17 mouse cellular contexts compared by ENCODE assay signal in the genomic region with DNA sequence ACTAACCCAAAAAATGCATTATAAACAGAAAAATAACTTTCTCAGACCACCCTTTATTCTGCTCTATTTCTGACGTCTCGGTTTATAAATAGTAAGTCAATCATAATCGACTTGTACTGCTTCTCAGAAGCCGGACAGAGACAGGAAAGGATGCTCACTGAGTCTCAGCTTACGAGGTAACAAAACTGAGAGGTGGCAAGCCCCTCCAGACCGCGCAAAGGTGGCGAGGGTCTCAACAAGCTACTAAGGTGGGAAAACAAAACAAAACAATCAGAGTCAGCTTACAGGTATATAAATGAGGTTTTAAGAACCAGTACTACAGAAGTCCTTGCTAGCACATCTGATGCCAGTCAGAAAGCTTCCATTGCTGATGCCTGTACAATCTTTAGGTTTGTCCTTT.
"Had no signal": no experiment of that assay in that cellular context is flagged by ENCODE, and none has a peak within 500 bp of the region (broad histone marks: within the 10 kb centered on the region; RNA-seq: fewer than 3 reads in every experiment).

No protein-coding gene starts in this region.

- H3K4me1 ChIP-seq: midbrain, embryonic 13.5 days; neural tube, embryonic 12.5 days; stomach, embryonic 15.5 days had no signal

- DNase-seq: lung, adult 2 months; lung, postnatal 14 days; lung, postnatal 36 days; right cerebral cortex, postnatal 14 days; thymus, adult 2 months; thymus, postnatal 25 days; thymus, postnatal 4 days had no signal

- H3K4me3 ChIP-seq: lung, embryonic 15.5 days; megakaryocyte, embryonic 14.5 days; midbrain, embryonic 13.5 days; midbrain, embryonic 15.5 days; neural tube, embryonic 12.5 days; stomach, embryonic 15.5 days had no signal

- H3K4me2 ChIP-seq: lung, embryonic 15.5 days; midbrain, embryonic 11.5 days; midbrain, embryonic 13.5 days; midbrain, embryonic 15.5 days; neural tube, embryonic 12.5 days; stomach, embryonic 15.5 days had no signal

- H3K27ac ChIP-seq: lung, embryonic 15.5 days; macrophage; midbrain, embryonic 13.5 days; midbrain, embryonic 15.5 days; neural tube, embryonic 12.5 days; stomach, embryonic 15.5 days; stomach, postnatal 0 days had no signal

- H3K9ac ChIP-seq: lung, embryonic 15.5 days; midbrain, embryonic 13.5 days; midbrain, embryonic 15.5 days; neural tube, embryonic 12.5 days; stomach, embryonic 15.5 days had no signal

- H3K27me3 ChIP-seq: lung, embryonic 15.5 days; megakaryocyte, embryonic 14.5 days; midbrain, embryonic 13.5 days; midbrain, embryonic 15.5 days; neural tube, embryonic 12.5 days; stomach, embryonic 15.5 days had no signal

- ATAC-seq: lung, postnatal 0 days; midbrain, embryonic 13.5 days; midbrain, embryonic 15.5 days had no signal

- H3K9me3 ChIP-seq: lung, embryonic 15.5 days; megakaryocyte, embryonic 14.5 days; midbrain, embryonic 13.5 days; midbrain, embryonic 15.5 days; neural tube, embryonic 12.5 days; stomach, embryonic 15.5 days had no signal
